Mouse (Mus musculus) MEL (cell line): ENCODE data around the gene Tapt1.

Source experiments
- CTCF ChIP-seq, 3 experiments: IDR thresholded peaks in 2 of 3; conservative IDR thresholded peaks in 1 of 3; 2 replicates each; pipeline ENCODE4 v1.5.1; 2011 to 2012; ENCODE audit warnings: low read length in 3 of 3, low read depth in 2 of 3, mild to moderate bottlenecking in 2 of 3, improper control_type of control experiment in 1 of 3, inconsistent platforms in 1 of 3, mixed read lengths in 1 of 3, moderate library complexity in 1 of 3; ENCODE audit not compliant: control insufficient read depth in 1 of 3, insufficient read depth in 1 of 3, poor library complexity in 1 of 3, severe bottlenecking in 1 of 3
- EP300 ChIP-seq, 2 experiments: IDR thresholded peaks; 2 replicates each; pipeline ENCODE4 v1.6.1; 2011; ENCODE audit warnings: improper control_type of control experiment in 2 of 2, low read length in 2 of 2, low read depth in 1 of 2, mild to moderate bottlenecking in 1 of 2
- ETS1 ChIP-seq: IDR thresholded peaks from 2 replicates; pipeline ENCODE4 v1.6.1; 2012; ENCODE audit warnings: low read depth, mild to moderate bottlenecking, inconsistent platforms, low read length, improper control_type of control experiment, moderate library complexity
- GATA1 ChIP-seq: IDR thresholded peaks from 2 replicates; pipeline ENCODE4 v1.6.1; 2011; ENCODE audit warnings: low read depth, low read length, improper control_type of control experiment
- HCFC1 ChIP-seq: IDR thresholded peaks from 2 replicates; pipeline ENCODE4 v1.6.1; 2012; ENCODE audit warnings: low read depth, mild to moderate bottlenecking, inconsistent platforms, low read length, improper control_type of control experiment, moderate library complexity
- JUND ChIP-seq: IDR thresholded peaks from 2 replicates; pipeline ENCODE4 v1.6.1; 2011; ENCODE audit warnings: low read depth, mild to moderate bottlenecking, improper control_type of control experiment, low read length
- KAT2A ChIP-seq: conservative IDR thresholded peaks from 2 replicates; pipeline ENCODE4 v1.6.1; 2012; ENCODE audit warnings: low read depth, low read length, improper control_type of control experiment, inconsistent platforms
- MAX ChIP-seq: IDR thresholded peaks from 2 replicates; pipeline ENCODE4 v1.6.1; 2011; ENCODE audit warnings: low read length, improper control_type of control experiment
- NELFE ChIP-seq: IDR thresholded peaks from 2 replicates; pipeline ENCODE4 v1.6.1; 2011; ENCODE audit warnings: low read depth, low read length, improper control_type of control experiment
- POLR2A ChIP-seq, 2 experiments: IDR thresholded peaks; 2 replicates each; pipeline ENCODE4 v1.6.1; 2011 to 2012; ENCODE audit warnings: low read length in 2 of 2, mild to moderate bottlenecking in 2 of 2, control low read depth in 1 of 2, improper control_type of control experiment in 1 of 2, low read depth in 1 of 2, moderate library complexity in 1 of 2; ENCODE audit not compliant: control insufficient read depth in 1 of 2, insufficient read depth in 1 of 2, poor library complexity in 1 of 2
- POLR2AphosphoS2 ChIP-seq: IDR thresholded peaks from 2 replicates; pipeline ENCODE4 v1.6.1; 2011; ENCODE audit warnings: low read length, improper control_type of control experiment
- POLR2AphosphoS5 ChIP-seq: IDR thresholded peaks from 2 replicates; pipeline ENCODE4 v1.6.1; 2012; ENCODE audit warnings: low read depth, borderline replicate concordance, mild to moderate bottlenecking, inconsistent platforms, low read length, moderate library complexity, mixed read lengths
- SIN3A ChIP-seq: IDR thresholded peaks from 2 replicates; pipeline ENCODE4 v1.6.1; 2012; ENCODE audit warnings: low read length, improper control_type of control experiment, inconsistent platforms
- TCF12 ChIP-seq: IDR thresholded peaks from 2 replicates; pipeline ENCODE4 v1.6.1; 2014; ENCODE audit warnings: low read depth, mild to moderate bottlenecking, inconsistent platforms, low read length, improper control_type of control experiment, moderate library complexity

GRCm38 (mm10) chr5:44250211-44250955 is 24.0 kb upstream of the Tapt1 start:
- no peak for TF ChIP-seq SIN3A
- no peak for TF ChIP-seq POLR2AphosphoS2
- TF ChIP-seq POLR2AphosphoS5 = no peak
- no peak for TF ChIP-seq ETS1
- no peak for TF ChIP-seq CTCF (IDR thresholded peaks at IDR 0.05 in 2 of 3, conservative IDR thresholded peaks at IDR 0.05 in 1 of 3; ENCODE audit: control insufficient read depth in 1 of 3, insufficient read depth in 1 of 3, low read depth in 2 of 3, low read length in 3 of 3, poor library complexity in 1 of 3, severe bottlenecking in 1 of 3)
- TF ChIP-seq NELFE = no peak
- TF ChIP-seq EP300 (IDR thresholded peaks at IDR 0.05; ENCODE audit: low read depth in 1 of 2, low read length in 2 of 2) = no peak
- TF ChIP-seq POLR2A (IDR thresholded peaks at IDR 0.05; ENCODE audit: control insufficient read depth in 1 of 2, insufficient read depth in 1 of 2, low read depth in 1 of 2, low read length in 2 of 2, poor library complexity in 1 of 2) = no peak
- TF ChIP-seq KAT2A = no peak
- TF ChIP-seq HCFC1 = no peak
- TF ChIP-seq GATA1 = no peak
- no peak for TF ChIP-seq MAX
- no peak for TF ChIP-seq TCF12
- TF ChIP-seq JUND = no peak
